Mouse (Mus musculus): ENCODE results near the gene Derl2.

GRCm38 (mm10) chr11:70969271-70969794 is 50.3 kb downstream of the Derl2 start:
- TF ChIP-seq CTCF (IDR thresholded peaks at IDR 0.05; ENCODE audit: low read depth) (no peak), EP300 (IDR thresholded peaks at IDR 0.05; ENCODE audit: low read depth) (no peak)
